Mouse (Mus musculus): ENCODE data around the gene Fdxacb1.

Gene Fdxacb1

DNA sequence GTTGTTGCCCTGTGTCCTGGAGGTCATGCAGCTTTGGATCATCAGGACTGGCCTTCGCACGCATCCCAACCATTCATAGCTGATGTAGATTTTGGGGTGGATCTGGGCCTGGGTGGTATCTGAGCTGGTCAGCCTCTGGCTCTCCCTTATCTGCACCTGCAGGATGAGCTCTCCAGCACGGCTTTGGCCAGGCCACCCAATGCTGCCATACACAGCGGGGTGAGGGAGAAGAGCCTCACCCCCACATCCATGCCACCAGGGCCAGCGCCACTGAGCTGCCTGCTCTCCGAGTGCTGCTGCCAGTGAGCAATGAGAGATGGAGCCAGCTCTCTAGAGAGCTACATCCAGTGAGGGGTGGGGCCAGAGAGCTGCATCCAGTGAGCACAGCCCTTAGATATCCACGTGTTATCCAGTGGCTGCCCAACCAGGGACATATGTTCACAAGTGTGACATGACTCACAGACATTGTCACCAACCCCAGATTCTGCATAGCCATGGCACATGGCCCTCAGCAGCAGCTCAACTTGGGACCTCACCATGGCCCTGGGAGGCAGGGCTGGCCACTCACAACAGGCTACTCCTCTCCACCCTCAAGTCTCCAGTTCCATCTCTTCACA lies 35.1 kb downstream of the Fdxacb1 start:
- no peak for DNase-seq (ENCODE audit: low read depth, low spot score)

DNA sequence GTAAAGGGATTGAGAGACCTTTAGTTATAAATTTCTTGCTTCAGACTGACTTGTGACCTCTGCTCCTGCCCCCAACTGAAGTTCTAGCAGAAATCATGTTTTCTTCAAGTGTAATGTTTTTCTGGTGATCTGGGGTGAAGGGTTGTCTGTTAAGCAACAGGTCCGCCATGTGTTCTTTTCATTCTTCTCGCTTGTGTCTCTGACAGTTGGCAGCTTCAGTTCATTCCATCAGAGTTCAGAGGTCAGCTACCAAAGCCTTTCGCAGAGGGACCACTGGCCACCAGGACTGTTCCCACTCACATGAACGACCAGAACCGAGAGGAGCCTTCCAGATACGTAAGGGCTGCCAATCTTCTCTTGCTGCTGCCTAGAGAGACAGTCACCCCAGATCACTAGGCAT lies 40.4 kb downstream of the Fdxacb1 start:
- no peak for DNase-seq (ENCODE audit: low read depth, low spot score)

- DNase-seq (ENCODE audit: low read depth, low spot score) = no peak
These were observed 41.1 kb downstream of the Fdxacb1 start for GRCm38 (mm10) chr9:50809146-50809545.

- no peak for DNase-seq (ENCODE audit: low read depth, low spot score)
These were observed 43.2 kb downstream of the Fdxacb1 start for GRCm38 (mm10) chr9:50811187-50811586.

DNA sequence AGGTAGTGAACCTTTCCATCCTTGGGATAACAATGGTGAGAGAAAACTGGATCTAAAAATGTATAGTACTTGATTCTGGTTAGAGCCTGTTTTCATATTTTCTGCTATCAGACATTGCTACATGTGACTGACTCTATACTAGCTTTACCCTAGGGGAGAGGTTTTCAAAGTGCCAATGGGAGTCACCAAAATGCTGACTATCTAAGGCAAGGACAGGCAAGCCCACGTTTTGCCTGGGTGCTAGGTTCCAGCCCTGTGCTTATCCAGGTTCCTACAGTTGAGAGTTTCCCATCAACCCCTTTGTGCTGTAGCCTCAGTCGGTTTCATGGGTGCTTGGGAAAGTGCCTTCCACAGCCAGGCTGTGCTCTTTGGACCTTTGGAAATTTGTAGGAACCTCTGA lies 43.7 kb downstream of the Fdxacb1 start:
- DNase-seq (ENCODE audit: low read depth, low spot score) = no peak

DNA sequence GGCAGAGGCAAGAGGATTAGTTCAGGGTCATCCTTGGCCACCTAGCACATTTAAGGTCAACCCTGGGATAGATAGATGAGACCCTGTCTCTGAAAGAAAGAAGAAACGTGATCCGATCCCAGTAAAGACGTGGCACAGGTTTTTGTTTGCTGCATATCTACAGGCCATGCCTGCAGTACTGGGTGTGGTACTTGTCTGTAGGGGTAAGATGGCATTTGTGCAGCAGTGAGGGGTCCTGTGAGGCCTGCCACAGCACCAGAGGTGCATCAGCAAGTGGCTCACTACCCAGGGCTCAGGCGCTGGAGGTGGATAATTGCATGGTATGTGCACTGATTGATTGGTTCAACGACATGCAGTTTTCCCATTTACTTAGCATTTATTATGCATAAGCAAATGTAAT lies 45.8 kb downstream of the Fdxacb1 start:
- DNase-seq (ENCODE audit: low read depth, low spot score) = no peak

GRCm38 (mm10) chr9:50815666-50816065 lies 47.6 kb downstream of the Fdxacb1 start:
- no peak for DNase-seq (ENCODE audit: low read depth, low spot score)

DNA sequence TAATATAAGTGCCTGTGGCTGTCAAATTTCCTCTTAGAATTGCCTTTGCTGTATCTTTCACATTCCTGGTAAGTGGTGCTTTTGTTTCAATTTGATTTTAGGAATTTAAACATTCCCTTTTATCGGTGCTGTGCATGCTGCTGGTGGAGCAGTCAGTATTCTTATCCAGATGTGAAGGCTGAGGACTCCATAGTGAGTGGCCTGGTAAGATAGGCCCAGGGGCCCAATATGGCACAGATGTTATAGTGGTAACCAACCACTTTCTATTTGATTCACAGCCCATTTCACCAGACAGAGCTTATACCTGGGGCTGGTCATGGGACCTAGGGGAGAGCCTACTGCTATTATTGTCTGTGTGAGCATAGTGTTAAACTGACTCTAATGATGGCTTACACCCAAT lies 48.5 kb downstream of the Fdxacb1 start:
- DNase-seq (ENCODE audit: low read depth, low spot score) = no peak

GRCm38 (mm10) chr9:50818050-50818449 lies 50.0 kb downstream of the Fdxacb1 start:
- no peak for DNase-seq (ENCODE audit: low read depth, low spot score)

DNA sequence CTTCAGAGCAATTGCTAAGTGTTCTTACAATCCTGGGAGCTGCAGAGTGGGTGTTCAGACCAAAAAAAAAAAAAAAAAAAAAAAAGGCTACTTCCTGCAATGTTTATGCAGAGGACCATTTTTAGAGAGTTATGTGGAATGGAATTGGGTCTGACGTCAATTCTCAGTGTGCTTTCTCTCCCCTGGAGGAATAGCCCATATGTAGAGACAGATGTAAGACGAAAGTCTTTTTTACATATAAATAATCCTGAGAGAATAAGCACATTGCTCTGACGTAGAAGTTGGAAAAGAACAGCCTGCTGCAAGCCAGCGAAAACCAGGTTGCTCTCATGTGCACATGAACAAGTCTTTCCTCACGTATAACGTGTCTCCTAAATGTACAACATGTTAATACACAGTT lies 51.7 kb downstream of the Fdxacb1 start:
- DNase-seq (ENCODE audit: low read depth, low spot score) = no peak

DNA sequence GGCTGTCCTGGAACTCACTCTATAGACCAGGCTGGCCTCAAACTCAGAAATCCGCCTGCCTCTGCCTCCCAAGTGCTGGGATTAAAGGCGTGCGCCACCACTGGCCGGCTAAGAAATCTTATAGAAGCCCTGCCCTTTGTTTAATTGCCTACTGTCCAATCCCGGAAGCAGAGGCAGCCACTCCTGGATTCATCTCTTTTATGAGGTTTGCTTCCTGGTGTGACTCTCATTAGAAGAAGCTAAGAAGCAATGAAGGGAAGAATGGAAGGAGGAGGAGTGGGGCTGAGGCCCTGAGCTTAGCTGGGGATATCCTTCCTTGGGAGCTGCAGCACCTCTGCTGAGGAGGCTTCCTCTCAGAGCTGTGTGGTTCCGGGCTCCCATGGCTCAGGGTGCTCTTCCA lies 53.6 kb downstream of the Fdxacb1 start:
- no peak for DNase-seq (ENCODE audit: low read depth, low spot score)

DNA sequence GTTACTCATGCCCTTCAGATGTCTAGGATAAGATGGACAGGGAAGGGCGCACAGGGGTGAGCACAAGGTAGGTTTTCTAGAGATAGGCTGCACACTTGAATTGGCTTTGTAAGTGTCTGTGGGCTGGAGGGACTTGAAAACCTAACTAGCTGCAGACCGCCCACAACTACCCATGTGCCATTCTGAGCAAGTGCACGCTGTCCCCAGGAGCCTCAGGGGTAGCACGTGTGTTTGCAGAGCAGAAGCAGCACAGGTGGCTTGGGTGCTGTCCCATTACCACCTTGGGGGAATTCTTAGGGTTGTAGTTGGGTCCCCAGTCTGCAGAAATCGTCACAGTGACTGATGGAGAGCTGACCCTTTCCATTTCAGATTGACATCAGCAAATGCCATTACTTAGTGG lies 54.2 kb downstream of the Fdxacb1 start:
- no peak for DNase-seq (ENCODE audit: low read depth, low spot score)

All from 3T3-L1 (cell line).